Mouse (Mus musculus) heart, embryonic 13.5 days (tissue): ENCODE data around the gene Nos1ap. TPM values are rescaled to one million over a fixed set of nuclear protein-coding genes. Genes with fewer than 3 reads are reported as not detected.

Experiments used
- ATAC-seq: fragments of 200-750 bp; cut with Nextera tagmentation; 2 replicates; pipeline ENCODE4 v1.8.0; 2017; ENCODE audit warnings: moderate TSS enrichment; ENCODE audit not compliant: insufficient number of reproducible peaks, low FRiP score, low TSS enrichment; ENCODE audit errors: extremely low read depth
- H3K27ac ChIP-seq: fragments of 300-500 bp; sonication (generic); replicated peaks from 2 replicates; pipeline ENCODE4 v1.5.1; 2015; ENCODE audit warnings: moderate library complexity, mild to moderate bottlenecking, inconsistent platforms
- H3K27me3 ChIP-seq: fragments of 300-500 bp; sonication (generic); replicated peaks from 2 replicates; pipeline ENCODE4 v1.6.1; 2015; ENCODE audit warnings: mild to moderate bottlenecking, inconsistent platforms
- H3K36me3 ChIP-seq: fragments of 300-500 bp; sonication (generic); 2 replicates; pipeline ENCODE4 v1.6.1; 2015; ENCODE audit warnings: mild to moderate bottlenecking, inconsistent platforms
- H3K4me1 ChIP-seq: fragments of 300-500 bp; sonication (generic); 2 replicates; pipeline ENCODE4 v1.6.1; 2015; ENCODE audit warnings: inconsistent platforms
- H3K4me2 ChIP-seq: fragments of 300-500 bp; sonication (generic); 2 replicates; pipeline ENCODE4 v1.6.1; 2015; ENCODE audit warnings: inconsistent platforms, mild to moderate bottlenecking, moderate library complexity
- H3K4me3 ChIP-seq: fragments of 300-500 bp; sonication (generic); 2 replicates; pipeline ENCODE4 v1.5.1; 2015; ENCODE audit warnings: moderate library complexity, mild to moderate bottlenecking, inconsistent platforms
- H3K9ac ChIP-seq: fragments of 300-500 bp; sonication (generic); 2 replicates; pipeline ENCODE4 v1.6.1; 2015; ENCODE audit warnings: inconsistent platforms, mild to moderate bottlenecking, moderate library complexity
- H3K9me3 ChIP-seq: fragments of 300-500 bp; sonication (generic); 2 replicates; pipeline ENCODE4 v1.6.1; 2016; ENCODE audit warnings: inconsistent platforms
- WGBS: fragments of 180-500 bp; shearing (Covaris S2); methylation state at CpG from one replicate; pipeline ENCODE4 v1.1.7; 2015; ENCODE audit warnings: mixed read lengths; 5-methylcytosine and 5-hydroxymethylcytosine counted together
- polyA plus RNA-seq: library from polyadenylated mRNA; unstranded; fragments of >200 nt; fragmentation: Nextera tagmentation; extraction: Ambion mirVana; gene quantifications from 2 replicates; pipeline ENCODE4 v1.2.1, GENCODE M21; 2015

Nos1ap gene
- polyA plus RNA-seq, 1 experiment from 2014 or later = 17.9 TPM

- Histone ChIP-seq H3K4me1 (peaks cover 26% of the 10 kb centered on the region), H3K27me3 (no peaks in the 10 kb centered on the region), H3K36me3 (no peaks in the 10 kb centered on the region), H3K27ac (no peak overlapping the region), H3K4me3 (no peak overlapping the region), H3K4me2 (no peak overlapping the region), H3K9ac (no peak overlapping the region), H3K9me3 (no peaks in the 10 kb centered on the region)
- WGBS = 81% methylated on average over 7 of the region's 7 CpGs
- no peak for ATAC-seq
These were observed 206.1 kb downstream of the Nos1ap start for GRCm38 (mm10) chr1:170383530-170383929.

DNA sequence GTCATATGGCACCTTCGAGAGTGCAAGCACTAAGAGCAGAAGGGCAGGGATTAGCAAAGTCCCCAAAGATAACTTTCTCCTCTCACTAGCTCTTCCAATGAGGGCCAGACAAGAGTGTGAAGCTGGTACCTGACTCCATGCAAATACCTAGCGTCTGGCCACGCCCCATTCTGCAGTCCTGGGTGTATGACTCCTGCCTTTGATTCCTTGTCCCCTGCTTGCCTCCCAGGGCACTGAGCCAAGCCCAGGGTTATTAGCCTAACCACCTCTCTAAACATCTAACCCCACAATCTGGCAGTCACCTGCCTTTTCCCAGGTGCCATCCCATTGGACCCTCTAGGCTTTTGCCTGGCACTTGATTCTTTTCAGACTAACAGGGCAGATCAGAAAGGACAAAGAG is 208.2 kb downstream of the Nos1ap start:
- Histone ChIP-seq H3K36me3 (no peaks in the 10 kb centered on the region), H3K4me1 (peaks cover 9% of the 10 kb centered on the region), H3K27me3 (no peaks in the 10 kb centered on the region), H3K27ac (no peak overlapping the region), H3K4me2 (no peak overlapping the region), H3K9ac (no peak overlapping the region), H3K9me3 (no peaks in the 10 kb centered on the region), H3K4me3 (no peak overlapping the region)
- no peak for ATAC-seq
- 26% methylated on average over 3 of the region's 3 CpGs for WGBS

GRCm38 (mm10) chr1:170380505-170380904 is 209.2 kb downstream of the Nos1ap start:
- Histone ChIP-seq H3K36me3 (no peaks in the 10 kb centered on the region), H3K27me3 (no peaks in the 10 kb centered on the region), H3K27ac (no peak overlapping the region), H3K4me1 (peaks cover 8% of the 10 kb centered on the region), H3K9ac (no peak overlapping the region), H3K4me2 (no peak overlapping the region), H3K4me3 (no peak overlapping the region), H3K9me3 (no peaks in the 10 kb centered on the region)
- WGBS = 49% methylated on average over 2 of the region's 2 CpGs
- no peak for ATAC-seq

GRCm38 (mm10) chr1:170375721-170376120 is 213.9 kb downstream of the Nos1ap start:
- 80% methylated on average over 5 of the region's 5 CpGs for WGBS
- no peaks in the 10 kb centered on the region for H3K9me3 ChIP-seq
- ATAC-seq = no peak
- H3K27ac ChIP-seq = no peak overlapping the region
- H3K36me3 ChIP-seq = no peaks in the 10 kb centered on the region
- no peak overlapping the region for H3K4me3 ChIP-seq
- H3K4me1 ChIP-seq = peaks cover 24% of the 10 kb centered on the region
- no peak overlapping the region for H3K9ac ChIP-seq
- no peaks in the 10 kb centered on the region for H3K27me3 ChIP-seq
- H3K4me2 ChIP-seq = no peak overlapping the region

DNA sequence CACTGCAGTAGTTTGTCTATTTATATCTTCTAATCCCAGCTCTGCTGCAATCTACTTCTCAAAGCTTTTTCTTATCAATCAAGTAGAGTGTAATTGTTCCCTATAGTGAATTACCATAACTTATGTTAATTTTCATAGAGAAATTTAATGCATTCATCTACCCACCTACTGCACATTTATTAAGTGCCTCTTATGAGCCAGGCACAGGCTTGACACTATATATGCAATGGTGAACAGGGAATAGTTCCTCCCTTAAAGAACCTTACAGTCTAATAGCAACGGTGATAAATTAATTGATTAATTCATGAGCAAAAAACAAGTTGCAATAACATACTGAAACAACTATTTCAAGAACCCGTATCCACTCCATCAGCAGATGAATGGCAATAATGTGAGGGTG is 215.9 kb downstream of the Nos1ap start:
- 87% methylated on average over 2 of the region's 2 CpGs for WGBS
- peaks cover 30% of the 10 kb centered on the region for H3K4me1 ChIP-seq

GRCm38 (mm10) chr1:170371191-170371792 is 218.4 kb downstream of the Nos1ap start:
- H3K4me3 ChIP-seq = no peak overlapping the region
- 44% methylated on average over 4 of the region's 4 CpGs for WGBS
- H3K36me3 ChIP-seq = no peaks in the 10 kb centered on the region

More for the DNA sequence above, 215.9 kb downstream of the Nos1ap start:
- no peak overlapping the region for H3K9ac ChIP-seq
- no peaks in the 10 kb centered on the region for H3K27me3 ChIP-seq
- H3K27ac ChIP-seq = no peak overlapping the region
- H3K9me3 ChIP-seq = no peaks in the 10 kb centered on the region
- H3K4me2 ChIP-seq = no peak overlapping the region
- H3K36me3 ChIP-seq = no peaks in the 10 kb centered on the region
- ATAC-seq = no peak
- H3K4me3 ChIP-seq = no peak overlapping the region

DNA sequence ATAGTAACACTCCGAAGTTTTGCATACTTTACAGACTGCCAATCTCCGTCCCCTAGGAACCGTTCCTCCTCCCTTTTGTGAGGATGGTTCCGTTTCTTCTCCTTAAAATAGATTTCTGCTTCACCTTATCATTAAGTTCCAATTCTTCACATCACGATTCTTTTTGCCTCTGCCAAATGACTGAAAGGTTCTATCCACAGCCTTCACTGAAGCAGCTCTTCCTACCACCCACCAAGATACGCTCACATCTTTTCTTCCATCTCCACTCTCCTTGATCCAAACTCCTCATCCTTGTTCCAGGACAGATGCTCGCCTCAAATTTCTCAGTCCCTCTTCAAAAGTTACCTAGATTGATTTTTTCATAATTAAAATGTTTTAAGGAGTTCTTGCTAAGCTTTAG is 220.8 kb downstream of the Nos1ap start:
- H3K36me3 ChIP-seq = no peaks in the 10 kb centered on the region
- peaks cover 46% of the 10 kb centered on the region for H3K4me1 ChIP-seq
- H3K4me2 ChIP-seq = peak overlapping the region; percentile 11; the same call in 1 of the 2 replicates
- H3K27me3 ChIP-seq = no peaks in the 10 kb centered on the region
- no peak for ATAC-seq
- H3K9me3 ChIP-seq = no peaks in the 10 kb centered on the region
- H3K4me3 ChIP-seq = no peak overlapping the region
- H3K27ac ChIP-seq = no peak overlapping the region; the same call in 1 of the 2 replicates
- 47% methylated on average over 7 of the region's 7 CpGs for WGBS
- H3K9ac ChIP-seq = no peak overlapping the region

More at GRCm38 (mm10) chr1:170371191-170371792, 218.4 kb downstream of the Nos1ap start:
- H3K4me2 ChIP-seq = no peak overlapping the region
- no peaks in the 10 kb centered on the region for H3K9me3 ChIP-seq
- H3K27me3 ChIP-seq = no peaks in the 10 kb centered on the region
- H3K4me1 ChIP-seq = peaks cover 46% of the 10 kb centered on the region
- no peak for ATAC-seq
- H3K27ac ChIP-seq = peak overlapping the region; percentile 69
- H3K9ac ChIP-seq = no peak overlapping the region

DNA sequence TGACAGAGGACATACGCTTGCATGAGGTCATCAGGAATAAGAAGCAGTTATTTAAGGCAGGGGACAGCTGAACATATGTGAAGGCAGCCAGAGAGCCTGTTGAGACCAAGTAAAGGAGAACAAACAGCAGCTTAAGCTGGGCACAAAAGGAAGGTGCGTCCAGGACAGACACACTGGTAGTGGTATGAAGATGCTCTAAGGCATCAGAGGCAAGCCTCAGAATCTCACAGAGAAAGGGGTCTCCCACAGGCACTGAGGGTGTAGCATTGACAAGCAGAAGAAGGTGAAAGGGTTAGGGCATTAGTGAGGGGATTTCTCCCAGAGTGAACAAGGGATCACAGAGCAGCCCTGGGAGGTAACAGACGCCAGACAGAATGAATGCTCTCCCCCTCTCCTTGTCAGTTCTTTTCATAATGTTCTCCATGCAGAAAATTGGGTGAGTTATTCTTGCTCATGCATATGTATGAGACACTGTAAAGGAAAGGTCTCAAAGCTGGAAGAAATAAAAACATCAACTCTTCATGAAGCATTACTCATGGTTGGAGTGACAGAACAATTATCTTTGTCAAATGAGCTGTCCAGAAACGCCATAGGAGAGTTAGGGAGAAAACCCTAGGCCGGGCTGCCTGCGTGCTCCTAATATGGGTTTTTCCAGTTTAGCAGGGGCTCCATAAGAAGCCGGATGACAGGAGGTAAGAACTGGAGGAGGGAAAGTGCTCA is 222.5 kb downstream of the Nos1ap start:
- Histone ChIP-seq H3K4me2 (no peak overlapping the region), H3K4me1 (peaks cover 34% of the 10 kb centered on the region), H3K4me3 (no peak overlapping the region), H3K9me3 (no peaks in the 10 kb centered on the region), H3K36me3 (no peaks in the 10 kb centered on the region), H3K27ac (no peak overlapping the region), H3K9ac (no peak overlapping the region), H3K27me3 (no peaks in the 10 kb centered on the region)
- WGBS = 75% methylated on average over 7 of the region's 7 CpGs
- ATAC-seq = no peak

DNA sequence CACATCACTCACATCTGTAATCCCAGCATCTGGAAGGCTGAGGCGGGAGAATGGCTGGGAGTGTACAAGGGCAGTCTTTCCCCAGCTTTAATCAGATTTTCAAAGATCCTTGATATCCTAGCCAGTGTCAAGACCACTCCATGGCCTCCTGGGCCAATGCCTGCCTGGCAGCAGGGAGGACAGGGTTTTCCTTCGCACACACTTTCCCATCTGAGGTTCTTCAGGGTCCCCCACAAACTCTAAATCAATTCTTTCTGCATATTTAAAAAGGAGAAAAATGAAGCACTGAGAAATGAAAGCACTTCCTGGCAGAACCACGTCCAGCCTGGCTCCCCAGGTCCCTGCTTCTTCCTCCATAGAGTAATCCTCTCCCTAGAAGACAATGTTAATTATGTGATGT is 225.9 kb downstream of the Nos1ap start:
- Histone ChIP-seq H3K4me1 (peaks cover 27% of the 10 kb centered on the region), H3K9me3 (no peaks in the 10 kb centered on the region), H3K27ac (no peak overlapping the region), H3K27me3 (no peaks in the 10 kb centered on the region), H3K36me3 (no peaks in the 10 kb centered on the region; the same call in 1 of the 2 replicates), H3K9ac (no peak overlapping the region), H3K4me3 (no peak overlapping the region), H3K4me2 (no peak overlapping the region)
- WGBS = 77% methylated on average over 3 of the region's 3 CpGs
- ATAC-seq = no peak

- Histone ChIP-seq H3K4me2 (no peak overlapping the region), H3K4me3 (no peak overlapping the region), H3K36me3 (no peaks in the 10 kb centered on the region; the same call in 1 of the 2 replicates), H3K9ac (0 out of 2 replicates have a peak overlapping the region, but pooled peaks have one; percentile 19), H3K27ac (no peak overlapping the region), H3K9me3 (no peaks in the 10 kb centered on the region), H3K27me3 (no peaks in the 10 kb centered on the region), H3K4me1 (peaks cover 22% of the 10 kb centered on the region)
- ATAC-seq = no peak
- 60% methylated on average over 10 of the region's 10 CpGs for WGBS
These were observed 229.3 kb downstream of the Nos1ap start for GRCm38 (mm10) chr1:170360183-170360915.

GRCm38 (mm10) chr1:170353335-170353734 is 236.3 kb downstream of the Nos1ap start:
- H3K36me3 ChIP-seq = no peaks in the 10 kb centered on the region
- ATAC-seq = no peak
- H3K9ac ChIP-seq = no peak overlapping the region
- 63% methylated on average over 3 of the region's 3 CpGs for whole genome bisulfite sequencing
- peaks cover 11% of the 10 kb centered on the region for H3K4me1 ChIP-seq
- H3K4me2 ChIP-seq = no peak overlapping the region
- H3K4me3 ChIP-seq = no peak overlapping the region
- H3K9me3 ChIP-seq = no peaks in the 10 kb centered on the region
- no peaks in the 10 kb centered on the region for H3K27me3 ChIP-seq
- no peak overlapping the region for H3K27ac ChIP-seq
